Mouse (Mus musculus): ENCODE measurements at regions not wholly inside any gene's neighbourhood (a gene's known extent, or its start where the extent isn't known, plus 50 kb on each side); places are given as distances from the start of the nearest gene placed in this dataset.

DNA sequence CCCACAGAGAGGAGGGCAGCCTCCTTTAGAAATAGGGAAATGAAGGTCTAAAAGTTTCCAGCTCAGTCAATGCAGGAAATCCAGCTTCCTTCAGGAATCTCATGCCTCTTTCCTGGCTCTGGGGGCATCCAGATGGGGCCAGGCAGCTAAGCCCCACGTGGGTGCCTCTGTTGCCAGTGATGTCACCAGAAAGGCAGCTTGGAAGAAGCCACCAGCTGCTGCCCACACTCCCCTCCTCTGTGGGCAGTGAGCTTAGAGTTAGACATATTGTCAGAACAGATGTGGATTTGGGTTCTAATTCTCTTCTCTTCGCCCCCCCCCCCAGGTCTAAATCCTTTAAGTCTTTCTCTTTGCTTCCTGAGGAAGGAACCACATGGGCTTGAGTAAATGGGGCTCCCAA lies 116.2 kb upstream of the Pja1 start:
- no peak overlapping the region for H3K4me3 ChIP-seq (replicated peaks)
- H3K9ac ChIP-seq (replicated peaks): no peak overlapping the region
- no peaks in the 10 kb centered on the region for H3K36me3 ChIP-seq
- ATAC-seq (ENCODE audit: low FRiP score): no peak
- no peaks in the 10 kb centered on the region for H3K4me1 ChIP-seq
- 37% methylated on average over 2 of the region's 2 CpGs for WGBS
- no peak overlapping the region for H3K4me2 ChIP-seq
- H3K9me3 ChIP-seq (replicated peaks): no peaks in the 10 kb centered on the region
- H3K27me3 ChIP-seq (replicated peaks): peaks cover 26% of the 10 kb centered on the region; the same call in 1 of the 2 replicates
- H3K27ac ChIP-seq (replicated peaks): no peak overlapping the region

DNA sequence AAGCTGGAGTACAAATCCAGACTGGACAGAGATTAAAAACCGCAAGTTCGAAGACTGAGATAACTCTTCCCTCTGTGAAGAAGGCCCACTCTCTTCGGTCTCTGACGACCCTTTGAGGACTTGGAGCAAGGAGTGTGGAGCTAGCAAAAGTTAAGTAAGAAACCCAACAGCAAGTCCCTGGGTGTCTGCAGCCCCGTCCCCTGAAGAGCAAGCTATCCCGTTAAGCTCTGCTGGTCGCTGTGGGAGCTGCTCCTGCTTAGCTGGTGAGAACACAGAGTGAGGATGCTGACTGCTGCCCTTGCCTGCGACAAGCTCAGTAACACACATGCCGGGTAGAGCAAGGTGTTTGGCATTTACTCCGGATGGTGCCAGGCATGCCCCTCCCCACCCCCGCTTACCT lies 115.2 kb upstream of the Pja1 start:
- H3K9me3 ChIP-seq (replicated peaks): no peaks in the 10 kb centered on the region
- no peak overlapping the region for H3K4me2 ChIP-seq
- H3K4me1 ChIP-seq: no peaks in the 10 kb centered on the region
- H3K4me3 ChIP-seq (replicated peaks): no peak overlapping the region
- peaks cover 25% of the 10 kb centered on the region; the same call in 1 of the 2 replicates for H3K27me3 ChIP-seq (replicated peaks)
- no peak overlapping the region for H3K9ac ChIP-seq (replicated peaks)
- no peak for ATAC-seq (ENCODE audit: low FRiP score)
- H3K36me3 ChIP-seq: no peaks in the 10 kb centered on the region
- WGBS: 76% methylated on average over 11 of the region's 11 CpGs
- H3K27ac ChIP-seq (replicated peaks): no peak overlapping the region

DNA sequence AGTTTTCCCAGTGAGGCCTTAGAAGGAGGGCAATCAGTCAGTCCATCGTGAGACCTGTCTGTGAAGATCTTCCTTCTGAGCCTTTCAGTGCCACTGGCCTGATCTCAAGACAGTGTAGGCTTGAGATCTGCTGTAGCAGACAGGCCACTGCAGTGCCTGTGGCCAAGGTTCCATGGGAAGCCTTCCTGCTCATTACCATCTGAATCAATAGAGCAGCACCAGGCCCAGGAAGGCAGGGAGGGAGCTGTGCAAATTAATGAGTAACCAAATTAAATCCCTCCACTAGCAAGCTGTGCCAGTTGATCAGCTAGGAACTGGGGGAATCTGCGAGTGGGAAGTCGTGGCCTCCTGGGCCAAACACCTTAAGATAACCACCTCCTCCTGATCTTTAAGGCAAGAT lies 114.6 kb upstream of the Pja1 start:
- Histone ChIP-seq H3K36me3 (no peaks in the 10 kb centered on the region), H3K27me3 (replicated peaks) (peaks cover 31% of the 10 kb centered on the region; the same call in 1 of the 2 replicates), H3K9ac (replicated peaks) (no peak overlapping the region), H3K4me2 (no peak overlapping the region), H3K4me3 (replicated peaks) (no peak overlapping the region), H3K27ac (replicated peaks) (no peak overlapping the region), H3K9me3 (replicated peaks) (no peaks in the 10 kb centered on the region), H3K4me1 (no peaks in the 10 kb centered on the region)
- no peak for ATAC-seq (ENCODE audit: low FRiP score)
- WGBS: 28% methylated on average over 3 of the region's 3 CpGs

DNA sequence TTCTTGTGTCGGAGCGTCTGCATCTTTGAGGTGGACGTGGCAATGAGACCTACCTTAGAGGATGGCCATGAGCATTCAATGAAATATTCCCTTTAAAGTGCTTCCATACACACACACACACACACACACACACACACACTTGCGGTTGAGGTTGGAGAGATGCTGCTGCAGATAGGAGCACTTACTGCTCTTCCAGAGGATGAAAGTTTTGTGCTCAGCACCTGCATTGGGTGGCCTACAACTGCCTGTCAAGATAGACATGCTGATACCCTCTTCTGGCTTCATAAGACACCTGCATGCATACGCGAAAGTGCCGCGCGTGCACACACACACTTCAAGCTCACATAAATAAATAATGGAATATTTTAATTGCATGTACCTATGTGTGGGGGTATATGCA lies 111.5 kb upstream of the Pja1 start:
- Histone ChIP-seq H3K9ac (replicated peaks) (no peak overlapping the region), H3K4me1 (no peaks in the 10 kb centered on the region), H3K9me3 (replicated peaks) (no peaks in the 10 kb centered on the region), H3K4me2 (no peak overlapping the region), H3K27ac (replicated peaks) (no peak overlapping the region), H3K4me3 (replicated peaks) (no peak overlapping the region), H3K27me3 (replicated peaks) (peaks cover 43% of the 10 kb centered on the region), H3K36me3 (no peaks in the 10 kb centered on the region)
- ATAC-seq (ENCODE audit: low FRiP score): no peak
- WGBS: 92% methylated on average over 9 of the region's 9 CpGs

DNA sequence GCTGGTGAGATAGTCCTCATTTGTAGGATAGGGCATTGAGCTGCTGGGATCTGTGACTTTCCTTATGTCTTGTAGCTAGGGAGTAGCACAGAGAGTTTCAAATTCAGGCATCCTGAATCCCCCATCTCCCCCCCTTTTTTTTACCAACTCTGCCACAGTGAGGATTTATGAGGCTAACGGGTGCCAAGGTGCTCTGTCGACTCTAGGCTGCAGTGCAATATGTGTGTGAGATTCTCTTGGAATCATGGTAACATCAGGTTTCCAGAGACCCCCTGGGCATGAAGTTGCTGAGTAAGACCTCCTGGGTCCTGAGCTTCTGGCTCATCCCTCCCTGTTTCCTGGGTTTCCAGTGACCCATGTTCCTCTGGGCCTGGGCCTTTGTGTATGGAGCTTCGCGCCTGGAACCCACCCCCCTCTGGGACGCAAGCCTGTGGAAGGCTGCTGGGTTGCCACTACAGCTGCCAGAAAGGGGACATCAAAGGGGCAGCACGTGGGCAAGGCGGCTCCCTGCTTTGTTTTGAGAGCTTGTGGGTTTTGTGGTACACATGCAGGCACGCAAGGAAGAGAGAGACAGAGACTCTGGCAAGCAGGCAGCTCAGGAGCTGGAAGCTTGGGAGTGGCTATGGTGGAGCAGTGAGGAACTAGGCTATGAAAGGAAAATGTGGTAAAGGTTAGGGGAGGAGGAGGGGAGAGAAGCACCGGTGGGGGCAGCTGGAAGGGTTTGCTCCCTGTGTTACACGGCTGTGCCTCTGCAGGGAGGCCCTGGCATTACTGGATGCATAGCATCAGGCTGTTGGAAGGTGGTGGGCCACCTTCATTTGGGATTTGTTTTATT lies 110.8 kb upstream of the Pja1 start:
- no peaks in the 10 kb centered on the region for H3K36me3 ChIP-seq
- H3K4me2 ChIP-seq: no peak overlapping the region
- H3K4me3 ChIP-seq (replicated peaks): no peak overlapping the region
- no peak overlapping the region for H3K9ac ChIP-seq (replicated peaks)
- H3K27me3 ChIP-seq (replicated peaks): peaks cover 40% of the 10 kb centered on the region
- peak; percentile 45; the same call in 1 of the 2 replicates for ATAC-seq (ENCODE audit: low FRiP score)
- H3K27ac ChIP-seq (replicated peaks): no peak overlapping the region
- 37% methylated on average over 10 of the region's 10 CpGs for WGBS
- no peaks in the 10 kb centered on the region for H3K4me1 ChIP-seq
- no peaks in the 10 kb centered on the region for H3K9me3 ChIP-seq (replicated peaks)

DNA sequence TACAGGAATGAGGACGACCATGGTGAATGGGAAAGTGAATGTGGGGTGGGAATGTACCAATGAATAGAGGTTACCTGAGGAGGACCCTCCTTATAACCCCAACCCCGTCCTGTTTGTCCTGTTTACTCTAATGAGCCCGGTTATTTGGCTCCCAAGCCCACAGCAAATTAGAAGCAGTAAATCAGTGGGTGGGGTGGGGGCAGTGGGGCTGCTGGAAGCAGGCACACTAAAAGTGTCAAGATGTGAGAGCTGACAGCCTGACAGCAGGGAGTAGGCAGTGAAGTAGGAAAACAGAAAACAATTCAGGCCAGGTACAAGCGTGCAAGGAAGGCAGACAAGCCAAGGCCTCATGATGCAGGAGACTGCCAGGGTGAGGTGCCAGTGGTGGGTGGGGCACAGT lies 108.1 kb upstream of the Pja1 start:
- WGBS: 28% methylated on average over 4 of the region's 4 CpGs
- no peak overlapping the region for H3K4me3 ChIP-seq (replicated peaks)
- no peak overlapping the region for H3K9ac ChIP-seq (replicated peaks)
- H3K27me3 ChIP-seq (replicated peaks): peaks cover 46% of the 10 kb centered on the region
- H3K9me3 ChIP-seq (replicated peaks): no peaks in the 10 kb centered on the region
- H3K4me2 ChIP-seq: no peak overlapping the region
- H3K4me1 ChIP-seq: peaks cover 4% of the 10 kb centered on the region
- H3K36me3 ChIP-seq: no peaks in the 10 kb centered on the region
- no peak for ATAC-seq (ENCODE audit: low FRiP score)
- H3K27ac ChIP-seq (replicated peaks): no peak overlapping the region

DNA sequence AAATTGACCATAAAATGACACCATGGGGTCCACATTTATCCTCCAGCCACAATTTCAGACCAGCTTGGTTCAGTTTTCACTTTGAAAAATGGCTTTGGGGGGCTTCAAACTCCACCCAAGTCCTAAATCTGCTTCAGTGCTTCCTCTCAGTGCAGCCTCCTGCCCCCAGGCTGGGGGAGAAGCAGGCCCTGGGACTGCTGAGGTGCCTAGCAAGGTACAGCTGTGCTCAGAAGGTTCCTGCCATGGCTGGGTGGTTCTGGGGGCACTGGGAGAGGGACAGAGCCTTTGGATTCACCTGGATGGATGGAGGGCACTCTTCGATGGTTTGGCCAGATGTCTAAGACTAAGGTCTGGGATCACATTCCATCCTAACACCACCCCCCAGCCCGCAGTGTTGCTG lies 107.7 kb upstream of the Pja1 start:
- H3K4me1 ChIP-seq: peaks cover 4% of the 10 kb centered on the region
- H3K27me3 ChIP-seq (replicated peaks): peaks cover 47% of the 10 kb centered on the region
- no peak for ATAC-seq (ENCODE audit: low FRiP score)
- H3K4me3 ChIP-seq (replicated peaks): no peak overlapping the region
- H3K27ac ChIP-seq (replicated peaks): no peak overlapping the region
- 50% methylated on average over 2 of the region's 2 CpGs for WGBS
- no peaks in the 10 kb centered on the region for H3K36me3 ChIP-seq
- no peak overlapping the region for H3K9ac ChIP-seq (replicated peaks)
- H3K9me3 ChIP-seq (replicated peaks): no peaks in the 10 kb centered on the region
- no peak overlapping the region for H3K4me2 ChIP-seq

DNA sequence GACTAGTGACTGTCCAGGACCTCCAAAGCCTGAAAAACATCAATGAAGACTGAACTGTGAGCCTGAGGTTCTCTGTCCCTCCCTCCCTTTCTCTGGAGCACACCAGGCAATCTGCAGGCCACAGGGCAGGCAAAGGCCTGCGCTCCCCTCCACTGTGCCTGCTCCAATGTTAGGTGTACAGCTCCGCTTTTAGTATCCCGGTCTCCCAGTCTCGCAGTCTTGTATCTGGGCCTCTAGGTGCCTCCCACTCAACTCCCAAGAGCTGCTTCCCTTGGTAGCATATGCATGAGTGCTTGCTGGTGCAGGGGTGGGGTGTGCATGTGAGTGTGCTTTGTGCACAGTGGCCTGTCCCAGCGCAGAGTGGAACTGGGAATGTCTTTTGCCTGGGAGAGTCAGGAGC lies 104.0 kb upstream of the Pja1 start:
- Histone ChIP-seq H3K4me1 (peaks cover 4% of the 10 kb centered on the region), H3K4me2 (no peak overlapping the region), H3K27me3 (replicated peaks) (peaks cover 57% of the 10 kb centered on the region), H3K36me3 (no peaks in the 10 kb centered on the region), H3K9me3 (replicated peaks) (no peaks in the 10 kb centered on the region), H3K27ac (replicated peaks) (no peak overlapping the region), H3K4me3 (replicated peaks) (no peak overlapping the region), H3K9ac (replicated peaks) (no peak overlapping the region)
- ATAC-seq (ENCODE audit: low FRiP score): peak; percentile 25; the same call in 1 of the 2 replicates
- WGBS: 50% methylated on average over 5 of the region's 5 CpGs

DNA sequence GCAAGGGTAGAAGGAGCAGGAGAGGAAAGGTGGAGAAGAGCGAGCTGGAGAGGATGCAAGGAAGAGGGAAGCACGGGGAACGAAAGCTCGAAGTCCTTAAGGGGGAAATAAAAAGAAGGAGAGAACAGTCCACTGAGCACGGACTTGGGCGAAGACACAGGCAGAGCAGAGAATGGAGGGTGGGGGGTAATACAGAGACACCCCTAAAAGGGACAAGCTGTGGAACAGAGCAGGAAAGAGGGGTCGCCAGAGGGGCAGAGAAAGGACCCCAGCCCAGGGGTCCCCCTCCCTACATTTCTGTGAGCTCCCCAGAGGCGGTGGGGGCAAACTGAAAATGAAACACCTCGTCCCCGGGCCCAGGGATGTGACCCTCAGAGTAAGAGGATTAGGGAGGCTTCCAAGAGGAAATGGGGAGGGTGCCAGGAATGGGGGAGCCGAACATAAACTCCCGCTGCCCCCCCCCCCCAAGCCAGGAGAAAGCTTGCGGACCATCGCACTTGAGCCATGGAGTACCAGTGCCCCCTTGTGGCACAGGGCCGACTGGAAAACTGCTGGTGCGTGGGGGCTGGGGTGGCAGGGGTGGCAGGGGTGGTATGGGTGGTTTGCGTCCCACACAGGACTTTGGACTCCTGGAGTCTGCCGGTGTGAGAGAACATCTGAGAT lies 103.5 kb upstream of the Pja1 start:
- ATAC-seq (ENCODE audit: low FRiP score): peak; percentile 60
- H3K4me2 ChIP-seq: peak overlapping the region; percentile 56
- WGBS: 30% methylated on average over 16 of the region's 18 CpGs
- H3K27me3 ChIP-seq (replicated peaks): peaks cover 59% of the 10 kb centered on the region
- no peaks in the 10 kb centered on the region for H3K9me3 ChIP-seq (replicated peaks)
- peaks cover 4% of the 10 kb centered on the region for H3K4me1 ChIP-seq
- H3K36me3 ChIP-seq: no peaks in the 10 kb centered on the region
- no peak overlapping the region for H3K9ac ChIP-seq (replicated peaks)
- peak overlapping the region; percentile 21; the same call in 1 of the 2 replicates for H3K4me3 ChIP-seq (replicated peaks)
- no peak overlapping the region for H3K27ac ChIP-seq (replicated peaks)

DNA sequence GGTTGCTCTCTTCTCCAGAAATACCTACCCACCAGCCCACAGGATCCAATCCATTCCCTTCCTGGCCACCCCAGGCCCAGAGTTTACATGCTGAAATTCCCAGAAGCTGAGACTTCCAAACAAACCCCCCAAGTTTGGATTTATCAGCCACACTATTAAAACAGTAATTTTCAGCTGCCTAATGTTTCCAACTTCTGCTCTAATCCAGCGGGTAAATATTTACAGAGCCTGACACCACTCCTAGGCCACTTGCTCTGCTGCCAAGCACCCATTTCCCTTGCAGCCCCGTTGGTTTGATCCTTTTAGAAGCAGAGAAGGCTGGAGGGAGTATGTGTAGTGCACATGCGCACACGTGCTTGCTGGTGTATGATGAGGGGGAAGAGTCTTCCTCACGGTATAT lies 99.1 kb upstream of the Pja1 start:
- Histone ChIP-seq H3K27me3 (replicated peaks) (peaks cover 60% of the 10 kb centered on the region), H3K9me3 (replicated peaks) (no peaks in the 10 kb centered on the region), H3K9ac (replicated peaks) (no peak overlapping the region), H3K4me1 (peaks cover 14% of the 10 kb centered on the region), H3K36me3 (no peaks in the 10 kb centered on the region), H3K27ac (replicated peaks) (no peak overlapping the region), H3K4me2 (no peak overlapping the region), H3K4me3 (replicated peaks) (no peak overlapping the region)
- WGBS: 82% methylated on average over 5 of the region's 5 CpGs
- ATAC-seq (ENCODE audit: low FRiP score): no peak

DNA sequence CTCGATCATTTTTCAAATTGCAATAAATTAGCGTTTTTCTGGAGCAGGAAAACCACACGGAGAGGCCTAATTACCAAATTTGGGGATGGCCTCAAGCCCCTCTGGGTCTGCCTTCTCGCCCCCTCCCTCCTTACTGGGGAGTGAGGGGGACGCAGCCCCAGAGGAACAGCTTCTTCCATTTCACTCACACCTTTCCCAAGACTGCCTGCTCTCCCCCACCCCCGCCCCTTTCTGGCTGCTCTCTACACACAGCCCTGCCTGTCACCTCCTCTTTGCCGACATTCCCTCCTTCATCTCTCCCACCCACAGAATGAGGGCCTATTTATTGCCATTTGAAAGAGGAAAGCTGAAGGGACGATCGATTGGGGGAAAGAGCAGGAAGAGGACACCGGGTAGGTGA lies 97.2 kb upstream of the Pja1 start:
- Histone ChIP-seq H3K4me2 (peak overlapping the region; percentile 45), H3K36me3 (no peaks in the 10 kb centered on the region), H3K27me3 (replicated peaks) (peaks cover 63% of the 10 kb centered on the region), H3K4me1 (peaks cover 10% of the 10 kb centered on the region), H3K4me3 (replicated peaks) (no peak overlapping the region), H3K9ac (replicated peaks) (no peak overlapping the region), H3K27ac (replicated peaks) (no peak overlapping the region), H3K9me3 (replicated peaks) (no peaks in the 10 kb centered on the region)
- peak; percentile 63; the same call in 1 of the 2 replicates for ATAC-seq (ENCODE audit: low FRiP score)
- WGBS: 30% methylated on average over 10 of the region's 10 CpGs

Measured in neural tube, embryonic 15.5 days (tissue).